31 mouse cellular contexts compared by ENCODE assay signal in the genomic region with DNA sequence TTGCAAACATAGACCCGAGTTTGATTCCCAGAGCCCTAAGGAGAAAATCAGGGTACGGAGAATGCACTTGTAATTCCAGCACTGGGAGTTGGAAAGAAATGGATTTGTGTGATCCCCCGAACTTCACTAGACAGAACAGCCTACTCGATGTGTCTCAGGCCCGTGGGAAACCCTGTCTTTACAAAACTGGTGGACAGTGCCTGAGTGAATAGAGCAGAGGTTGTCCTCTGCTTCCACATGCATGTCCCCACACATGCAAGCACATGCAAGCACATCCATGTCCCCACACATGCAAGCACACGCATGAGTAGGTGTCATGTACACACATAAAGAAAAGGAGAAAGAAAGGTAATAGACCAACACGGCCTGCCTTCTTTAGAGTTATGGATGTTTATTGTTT. TPM values are rescaled to one million over a fixed set of nuclear protein-coding genes. Genes with fewer than 3 reads are reported as not detected.
A peak's percentile ranks its signal among the peaks of the same experiment; 100 is the strongest.
DNase-seq lines count a peak whose midpoint lies in the region; ATAC-seq and TF ChIP-seq lines count a peak whose summit lies in the region.
"Had no signal": no experiment of that assay in that cellular context is flagged by ENCODE, and none has a peak within 500 bp of the region (broad histone marks: within the 10 kb centered on the region; RNA-seq: fewer than 3 reads in every experiment).

No protein-coding gene starts in this region.

- no peaks in the 10 kb centered on the region; the same call in 1 of the 2 replicates for H3K4me1 ChIP-seq in spleen, adult 2 months (ENCODE audit: control insufficient read depth, insufficient read depth, insufficient read length)
- H3K4me1 ChIP-seq in bone marrow, adult 2 months (ENCODE audit: control insufficient read depth, insufficient read depth, low read length): peaks cover 1% of the 10 kb centered on the region
- no peaks in the 10 kb centered on the region for H3K4me1 ChIP-seq in small intestine, adult 2 months (ENCODE audit: control insufficient read depth, insufficient read depth, insufficient read length, low read length)
- no peaks in the 10 kb centered on the region for H3K4me1 ChIP-seq in kidney, embryonic 16.5 days (ENCODE audit: insufficient read depth, low read length)
- H3K4me1 ChIP-seq in stomach, postnatal 0 days (replicated peaks; ENCODE audit: control insufficient read depth, insufficient read depth): no peaks in the 10 kb centered on the region
- H3K4me1 ChIP-seq: embryonic facial prominence, embryonic 13.5 days; embryonic facial prominence, embryonic 15.5 days; forebrain, embryonic 10.5 days; forebrain, embryonic 12.5 days had no signal

- intact Hi-C loops in heart, postnatal 14 days (cut with DNase I): no loop called here

- H3K9me3 ChIP-seq in kidney, embryonic 16.5 days (ENCODE audit: low read length): peaks cover 4% of the 10 kb centered on the region; the same call in 1 of the 2 replicates
- no peaks in the 10 kb centered on the region for H3K9me3 ChIP-seq in stomach, postnatal 0 days (ENCODE audit: control insufficient read depth, low read length)
- H3K9me3 ChIP-seq: embryonic facial prominence, embryonic 13.5 days; embryonic facial prominence, embryonic 15.5 days; forebrain, embryonic 10.5 days; forebrain, embryonic 12.5 days had no signal

- 83% methylated on average over 7 of the region's 7 CpGs for WGBS in spleen, adult 2 months
- WGBS in bone marrow, adult 2 months: 77% methylated on average over 7 of the region's 7 CpGs
- 81% methylated on average over 7 of the region's 7 CpGs for WGBS in small intestine, adult 2 months
- WGBS in kidney, embryonic 16.5 days: 84% methylated on average over 7 of the region's 7 CpGs
- WGBS in stomach, postnatal 0 days: 80% methylated on average over 7 of the region's 7 CpGs

- no peaks in the 10 kb centered on the region for H3K27me3 ChIP-seq in spleen, adult 2 months (ENCODE audit: control insufficient read depth, insufficient read depth, low read length)
- H3K27me3 ChIP-seq in small intestine, adult 2 months (ENCODE audit: control insufficient read depth, insufficient read depth, low read length): no peaks in the 10 kb centered on the region
- H3K27me3 ChIP-seq in kidney, embryonic 16.5 days (ENCODE audit: insufficient read depth, low read length): no peaks in the 10 kb centered on the region
- no peaks in the 10 kb centered on the region for H3K27me3 ChIP-seq in stomach, postnatal 0 days (ENCODE audit: control insufficient read depth, insufficient read depth, low read length)
- H3K27me3 ChIP-seq: embryonic facial prominence, embryonic 13.5 days; embryonic facial prominence, embryonic 15.5 days; Patski had no signal

- ATAC-seq in kidney, embryonic 16.5 days (ENCODE audit: low FRiP score, low TSS enrichment): no peak
- no peak for ATAC-seq in stomach, postnatal 0 days (ENCODE audit: low FRiP score, low TSS enrichment)
- ATAC-seq: activated CD4-positive, CD25-positive, alpha-beta regulatory T cell, adult 4 months; CD4-positive, CD25-positive, alpha-beta regulatory T cell, adult 4 months; forebrain, embryonic 14.5 days; forebrain, embryonic 16.5 days; Patski had no signal

- peak overlapping the region; percentile 22 for H3K27ac ChIP-seq in spleen, adult 2 months (ENCODE audit: insufficient read depth, low read length)
- no peak overlapping the region for H3K27ac ChIP-seq in bone marrow, adult 2 months (ENCODE audit: control insufficient read depth, insufficient read depth, low read depth, low read length, poor library complexity)
- H3K27ac ChIP-seq in small intestine, adult 2 months (ENCODE audit: insufficient read depth, low read depth, low read length): peak overlapping the region; percentile 32; the same call in 1 of the 2 replicates
- H3K27ac ChIP-seq in kidney, embryonic 16.5 days (ENCODE audit: low read length): no peak overlapping the region
- H3K27ac ChIP-seq in stomach, postnatal 0 days (replicated peaks): no peak overlapping the region
- H3K27ac ChIP-seq: embryonic facial prominence, embryonic 13.5 days; embryonic facial prominence, embryonic 15.5 days; forebrain, embryonic 10.5 days; forebrain, embryonic 12.5 days had no signal

- no peak for TF ChIP-seq POLR2A in spleen, adult 2 months (IDR thresholded peaks at IDR 0.05; ENCODE audit: low read depth, low read length)
- no peak for TF ChIP-seq POLR2A in bone marrow, adult 2 months (IDR thresholded peaks at IDR 0.05; ENCODE audit: borderline replicate concordance, control insufficient read depth, low read depth, low read length)
- TF ChIP-seq POLR2A in small intestine, adult 2 months (IDR thresholded peaks at IDR 0.05; ENCODE audit: low read depth, low read length): no peak

- no peaks in the 10 kb centered on the region for H3K36me3 ChIP-seq in spleen, adult 2 months (ENCODE audit: control insufficient read depth, insufficient read depth, low read length)
- H3K36me3 ChIP-seq in small intestine, adult 2 months (ENCODE audit: control insufficient read depth, insufficient read depth, low read length): no peaks in the 10 kb centered on the region
- H3K36me3 ChIP-seq in kidney, embryonic 16.5 days (ENCODE audit: insufficient read depth, low read length): no peaks in the 10 kb centered on the region
- no peaks in the 10 kb centered on the region for H3K36me3 ChIP-seq in stomach, postnatal 0 days (ENCODE audit: control insufficient read depth, insufficient read depth, low read length)
- H3K36me3 ChIP-seq: embryonic facial prominence, embryonic 13.5 days; embryonic facial prominence, embryonic 15.5 days; forebrain, embryonic 10.5 days; forebrain, embryonic 12.5 days had no signal

- no peak overlapping the region for H3K4me2 ChIP-seq in kidney, embryonic 16.5 days (replicated peaks; ENCODE audit: low read depth, low read length)
- H3K4me2 ChIP-seq in stomach, postnatal 0 days (replicated peaks; ENCODE audit: low read depth): no peak overlapping the region
- H3K4me2 ChIP-seq: embryonic facial prominence, embryonic 13.5 days; embryonic facial prominence, embryonic 15.5 days; forebrain, embryonic 12.5 days had no signal

- TF ChIP-seq CTCF in spleen, adult 2 months (IDR thresholded peaks at IDR 0.05; ENCODE audit: extremely low read depth, insufficient read depth, insufficient read length, insufficient replicate concordance): no peak
- 0 out of 2 replicates have a peak, but pooled peaks have one; percentile 1 for TF ChIP-seq CTCF in bone marrow, adult 2 months (IDR thresholded peaks at IDR 0.05; ENCODE audit: control insufficient read depth, insufficient read depth, low read length)
- TF ChIP-seq CTCF in small intestine, adult 2 months (IDR thresholded peaks at IDR 0.05; ENCODE audit: extremely low read depth, insufficient read length, insufficient replicate concordance, low read depth, low read length): no peak
- TF ChIP-seq CTCF in stomach, postnatal 0 days (IDR thresholded peaks at IDR 0.05; ENCODE audit: low read depth): no peak

- no peak overlapping the region for H3K4me3 ChIP-seq in spleen, adult 2 months (ENCODE audit: extremely low read depth, insufficient read depth, insufficient read length)
- no peak overlapping the region for H3K4me3 ChIP-seq in bone marrow, adult 2 months (replicated peaks; ENCODE audit: control insufficient read depth, low read depth, low read length)
- no peak overlapping the region for H3K4me3 ChIP-seq in small intestine, adult 2 months (ENCODE audit: low read depth, low read length)
- H3K4me3 ChIP-seq in kidney, embryonic 16.5 days (ENCODE audit: low read length): no peak overlapping the region
- H3K4me3 ChIP-seq in stomach, postnatal 0 days (ENCODE audit: low read depth, low read length): no peak overlapping the region
- H3K4me3 ChIP-seq: embryonic facial prominence, embryonic 13.5 days; embryonic facial prominence, embryonic 15.5 days; erythroblast, embryonic 14.5 days; forebrain, embryonic 10.5 days; forebrain, embryonic 12.5 days had no signal

- no peak for TF ChIP-seq EP300 in stomach, postnatal 0 days (optimal IDR thresholded peaks at IDR 0.05)

- DNase-seq in heart, adult 11 months: peak; percentile 51
- no peak for DNase-seq in heart, postnatal 14 days
- DNase-seq in spleen, adult 2 months (ENCODE audit: low read depth in 1 of 2, low spot score in 2 of 2): no peak
- no peak for DNase-seq in spleen, postnatal 4 days (ENCODE audit: low spot score in 2 of 2)
- no peak for DNase-seq in stomach, postnatal 0 days (ENCODE audit: low spot score)
- DNase-seq: adrenal gland, adult 8-10 months; adrenal gland, postnatal 14 days; adrenal gland, postnatal 36 days; B cell, adult 2 months; cerebellum, adult 11 months; cerebellum, adult 2 months; cerebellum, adult 9-10 months; cerebellum, postnatal 10 days; cerebellum, postnatal 25 days had no signal

- no peak overlapping the region for H3K9ac ChIP-seq in kidney, embryonic 16.5 days (replicated peaks; ENCODE audit: low read length)
- no peak overlapping the region for H3K9ac ChIP-seq in stomach, postnatal 0 days (ENCODE audit: low read length)
- H3K9ac ChIP-seq: embryonic facial prominence, embryonic 13.5 days; embryonic facial prominence, embryonic 15.5 days; forebrain, embryonic 12.5 days had no signal

RNA-seq across cellular contexts. Expression of a gene that starts 3.4 kb away (rescaled TPM):
- total RNA-seq in heart, postnatal 14 days (2021): not detected
- 9.5 and 11.7 TPM in 2 replicates for polyA plus RNA-seq in spleen, adult 2 months (2012; rRNA removed)
- 0.99 TPM in 1 of 2 replicates, not detected in the other for polyA plus RNA-seq in bone marrow, adult 2 months (2011; ENCODE audit: insufficient read depth, insufficient read length, low replicate concordance, missing spikeins)
- polyA plus RNA-seq in small intestine, adult 2 months (2012; rRNA removed): 2.5 and 4.1 TPM in 2 replicates
- not detected in 2 replicates for polyA plus RNA-seq in kidney, embryonic 16.5 days (2015; fragmentation: Nextera tagmentation; extraction: Ambion mirVana)
- polyA plus RNA-seq in stomach, postnatal 0 days (2015; fragmentation: Nextera tagmentation; extraction: Ambion mirVana): not detected in 2 replicates
- total RNA-seq: adrenal gland, postnatal 36 days; CH12.LX; ES-E14 had no signal
- polyA plus RNA-seq: brain, embryonic 14.5 days; cerebellum, adult 2 months; embryonic facial prominence, embryonic 11.5 days; embryonic facial prominence, embryonic 13.5 days; embryonic facial prominence, embryonic 15.5 days; erythroblast, embryonic 14.5 days; forebrain, embryonic 10.5 days; forebrain, embryonic 12.5 days; forebrain, embryonic 14.5 days; forebrain, embryonic 16.5 days; Patski had no signal

Comparison
In these comparisons a context has a peak if more than half of its experiments do, and no peak if none do; other contexts are left out.
1. H3K27ac ChIP-seq: peak in spleen, adult 2 months (single experiment) and small intestine, adult 2 months (single experiment); none in bone marrow, adult 2 months (single experiment), kidney, embryonic 16.5 days (single experiment) and stomach, postnatal 0 days (single experiment).